Mouse (Mus musculus) limb, embryonic 15.5 days (tissue): Measurements from ENCODE around the gene Cbfa2t2. TPM values are rescaled to one million over a fixed set of nuclear protein-coding genes. Genes with fewer than 3 reads are reported as not detected.

Experiments used
- ATAC-seq: fragments of 200-750 bp; cut with Nextera tagmentation; 2 replicates; pipeline ENCODE4 v1.8.0; 2017; ENCODE audit warnings: low read depth, moderate TSS enrichment; ENCODE audit not compliant: insufficient number of reproducible peaks, low FRiP score, low TSS enrichment
- H3K27ac ChIP-seq: fragments of 300-500 bp; sonication (generic); 2 replicates; pipeline ENCODE4 v1.5.1; 2015; ENCODE audit warnings: moderate library complexity, mild to moderate bottlenecking, inconsistent platforms
- H3K27me3 ChIP-seq: fragments of 300-500 bp; sonication (generic); 2 replicates; pipeline ENCODE4 v1.6.1; 2015; ENCODE audit warnings: inconsistent platforms
- H3K36me3 ChIP-seq: fragments of 300-500 bp; sonication (generic); 2 replicates; pipeline ENCODE4 v1.6.1; 2015; ENCODE audit warnings: inconsistent platforms
- H3K4me1 ChIP-seq: fragments of 300-500 bp; sonication (generic); 2 replicates; pipeline ENCODE4 v1.6.1; 2015; ENCODE audit warnings: inconsistent platforms
- H3K4me2 ChIP-seq: fragments of 300-500 bp; sonication (generic); 2 replicates; pipeline ENCODE4 v1.6.1; 2015; ENCODE audit warnings: mild to moderate bottlenecking, inconsistent platforms
- H3K4me3 ChIP-seq: fragments of 300-500 bp; sonication (generic); 2 replicates; pipeline ENCODE4 v1.5.1; 2015; ENCODE audit warnings: mild to moderate bottlenecking, inconsistent platforms
- H3K9ac ChIP-seq: fragments of 300-500 bp; sonication (generic); 2 replicates; pipeline ENCODE4 v1.6.1; 2015; ENCODE audit warnings: inconsistent platforms
- H3K9me3 ChIP-seq: fragments of 300-500 bp; sonication (generic); 2 replicates; pipeline ENCODE4 v1.6.1; 2016; ENCODE audit warnings: inconsistent platforms
- WGBS: fragments of 180-500 bp; shearing (Covaris S2); methylation state at CpG from one replicate; pipeline ENCODE4 v1.1.7; 2015; 5-methylcytosine and 5-hydroxymethylcytosine counted together
- polyA plus RNA-seq: library from polyadenylated mRNA; unstranded; fragments of >200 nt; fragmentation: Nextera tagmentation; extraction: Ambion mirVana; gene quantifications from 2 replicates; pipeline ENCODE4 v1.2.1, GENCODE M21; 2015

The Cbfa2t2 gene
- polyA plus RNA-seq, 1 experiment from 2014 or later = 41.3 TPM

- Histone ChIP-seq H3K27me3 (no peaks in the 10 kb centered on the region), H3K4me1 (peaks cover 62% of the 10 kb centered on the region), H3K27ac (peak overlapping the region; percentile 34; the same call in 1 of the 2 replicates), H3K9me3 (no peaks in the 10 kb centered on the region), H3K9ac (no peak overlapping the region), H3K4me2 (no peak overlapping the region), H3K4me3 (no peak overlapping the region), H3K36me3 (peaks cover 32% of the 10 kb centered on the region)
- ATAC-seq = no peak
- WGBS = 79% methylated on average over 22 of the region's 22 CpGs
Measured at GRCm38 (mm10) chr2:154563612-154564170, 127.4 kb downstream of the Cbfa2t2 start.

- Histone ChIP-seq H3K27me3 (no peaks in the 10 kb centered on the region), H3K4me2 (no peak overlapping the region), H3K4me3 (no peak overlapping the region), H3K9ac (no peak overlapping the region), H3K36me3 (peaks cover 29% of the 10 kb centered on the region), H3K27ac (0 out of 2 replicates have a peak overlapping the region, but pooled peaks have one; percentile 57), H3K4me1 (peaks cover 62% of the 10 kb centered on the region), H3K9me3 (no peaks in the 10 kb centered on the region)
- no peak for ATAC-seq
- WGBS = 68% methylated on average over 3 of the region's 3 CpGs
Measured at GRCm38 (mm10) chr2:154565562-154565961, 129.3 kb downstream of the Cbfa2t2 start.

- H3K27me3 ChIP-seq = no peaks in the 10 kb centered on the region
- H3K4me3 ChIP-seq = no peak overlapping the region
- H3K36me3 ChIP-seq = peaks cover 22% of the 10 kb centered on the region
- 0 out of 2 replicates have a peak overlapping the region, but pooled peaks have one; percentile 12 for H3K4me2 ChIP-seq
- H3K4me1 ChIP-seq = peaks cover 64% of the 10 kb centered on the region
- no peak for ATAC-seq
- no peak overlapping the region for H3K9ac ChIP-seq
- peak overlapping the region; percentile 57 for H3K27ac ChIP-seq
- H3K9me3 ChIP-seq = no peaks in the 10 kb centered on the region
- WGBS = 28% methylated on average over 8 of the region's 8 CpGs
Measured at GRCm38 (mm10) chr2:154566641-154567040, 130.4 kb downstream of the Cbfa2t2 start.

- WGBS = 64% methylated on average over 2 of the region's 2 CpGs
- no peak for ATAC-seq
- no peak overlapping the region; the same call in 1 of the 2 replicates for H3K9ac ChIP-seq
Measured at GRCm38 (mm10) chr2:154567766-154568165, 131.5 kb downstream of the Cbfa2t2 start.

GRCm38 (mm10) chr2:154568329-154569070 is 132.2 kb downstream of the Cbfa2t2 start:
- no peaks in the 10 kb centered on the region for H3K9me3 ChIP-seq
- H3K27me3 ChIP-seq = no peaks in the 10 kb centered on the region
- H3K36me3 ChIP-seq = peaks cover 11% of the 10 kb centered on the region
- peak overlapping the region; percentile 80 for H3K4me2 ChIP-seq
- peak overlapping the region; percentile 85 for H3K27ac ChIP-seq
- peak overlapping the region; percentile 78 for H3K4me3 ChIP-seq
- H3K4me1 ChIP-seq = peaks cover 69% of the 10 kb centered on the region
- 16% methylated on average over 10 of the region's 10 CpGs for WGBS
- H3K9ac ChIP-seq = peak overlapping the region; percentile 55
- no peak for ATAC-seq

More at GRCm38 (mm10) chr2:154567766-154568165, 131.5 kb downstream of the Cbfa2t2 start:
- Histone ChIP-seq H3K9me3 (no peaks in the 10 kb centered on the region), H3K4me2 (peak overlapping the region; percentile 80), H3K36me3 (peaks cover 16% of the 10 kb centered on the region), H3K27me3 (no peaks in the 10 kb centered on the region), H3K4me1 (peaks cover 69% of the 10 kb centered on the region), H3K4me3 (peak overlapping the region; percentile 78), H3K27ac (peak overlapping the region; percentile 85)

GRCm38 (mm10) chr2:154569071-154569748 is 132.9 kb downstream of the Cbfa2t2 start:
- peak overlapping the region; percentile 78 for H3K4me3 ChIP-seq
- no peaks in the 10 kb centered on the region for H3K9me3 ChIP-seq
- H3K27ac ChIP-seq = peak overlapping the region; percentile 85
- 0 out of 2 replicates have a peak, but pooled peaks cover 4% of the 10 kb centered on the region for H3K36me3 ChIP-seq
- no peaks in the 10 kb centered on the region for H3K27me3 ChIP-seq
- H3K4me1 ChIP-seq = peaks cover 63% of the 10 kb centered on the region
- peak overlapping the region; percentile 55 for H3K9ac ChIP-seq
- peak overlapping the region; percentile 80 for H3K4me2 ChIP-seq
- peak; percentile 54 for ATAC-seq
- WGBS = under 1% methylated on average over 67 of the region's 70 CpGs

GRCm38 (mm10) chr2:154569836-154570286 is 133.6 kb downstream of the Cbfa2t2 start, which contains the start of gene E2f1:
Gene E2f1, minus strand, starts transcription at chr2:154569892.
- peak within 1 kb of the TSS; percentile 78 for H3K4me3 ChIP-seq
- H3K4me1 ChIP-seq = peaks cover 58% of the 10 kb centered on the region
- peak within 1 kb of the TSS; percentile 55 for H3K9ac ChIP-seq
- H3K27me3 ChIP-seq = no peaks in the 10 kb centered on the region
- H3K4me2 ChIP-seq = peak within 1 kb of the TSS; percentile 80
- under 1% methylated on average over 44 of the region's 44 CpGs for WGBS
- no peaks in the 10 kb centered on the region for H3K9me3 ChIP-seq
- H3K27ac ChIP-seq = peak within 1 kb of the TSS; percentile 85
- ATAC-seq = peak; percentile 94
- 0 out of 2 replicates have a peak, but pooled peaks cover 3% of the 10 kb centered on the region for H3K36me3 ChIP-seq

- H3K4me1 ChIP-seq = peaks cover 53% of the 10 kb centered on the region
- H3K9me3 ChIP-seq = no peaks in the 10 kb centered on the region
- H3K9ac ChIP-seq = no peak overlapping the region
- ATAC-seq = no peak
- H3K4me3 ChIP-seq = peak overlapping the region; percentile 78; the same call in 1 of the 2 replicates
- WGBS = 62% methylated on average over 4 of the region's 4 CpGs
- peak overlapping the region; percentile 75 for H3K27ac ChIP-seq
- H3K27me3 ChIP-seq = no peaks in the 10 kb centered on the region
- no peak overlapping the region for H3K4me2 ChIP-seq
- no peaks in the 10 kb centered on the region for H3K36me3 ChIP-seq
Measured at GRCm38 (mm10) chr2:154570666-154571065, 134.4 kb downstream of the Cbfa2t2 start.

GRCm38 (mm10) chr2:154571266-154571665 is 135.0 kb downstream of the Cbfa2t2 start:
- Histone ChIP-seq H3K9me3 (no peaks in the 10 kb centered on the region), H3K27ac (peak overlapping the region; percentile 75), H3K4me2 (no peak overlapping the region), H3K27me3 (no peaks in the 10 kb centered on the region), H3K4me3 (no peak overlapping the region), H3K9ac (no peak overlapping the region), H3K36me3 (no peaks in the 10 kb centered on the region), H3K4me1 (peaks cover 47% of the 10 kb centered on the region)
- no peak for ATAC-seq
- 75% methylated on average over 4 of the region's 4 CpGs for WGBS

- ATAC-seq = no peak
- Histone ChIP-seq H3K4me2 (no peak overlapping the region), H3K27me3 (no peaks in the 10 kb centered on the region), H3K9ac (no peak overlapping the region), H3K4me3 (no peak overlapping the region), H3K4me1 (peaks cover 41% of the 10 kb centered on the region), H3K27ac (peak overlapping the region; percentile 77), H3K9me3 (no peaks in the 10 kb centered on the region), H3K36me3 (no peaks in the 10 kb centered on the region)
- WGBS = 47% methylated on average over 8 of the region's 8 CpGs
Measured at GRCm38 (mm10) chr2:154571976-154572375, 135.7 kb downstream of the Cbfa2t2 start.

- peaks cover 32% of the 10 kb centered on the region for H3K4me1 ChIP-seq
- H3K4me3 ChIP-seq = no peak overlapping the region
- no peaks in the 10 kb centered on the region for H3K9me3 ChIP-seq
- ATAC-seq = no peak
- 79% methylated on average over 3 of the region's 3 CpGs for WGBS
- H3K27me3 ChIP-seq = no peaks in the 10 kb centered on the region
- no peak overlapping the region for H3K9ac ChIP-seq
- no peak overlapping the region for H3K4me2 ChIP-seq
- no peaks in the 10 kb centered on the region for H3K36me3 ChIP-seq
- no peak overlapping the region for H3K27ac ChIP-seq
Measured at GRCm38 (mm10) chr2:154572996-154573395, 136.7 kb downstream of the Cbfa2t2 start.
